Mouse (Mus musculus) forebrain, embryonic 14.5 days (tissue): ENCODE data around the gene Gm19935. TPM values are rescaled to one million over a fixed set of nuclear protein-coding genes. Genes with fewer than 3 reads are reported as not detected.

Experiments
- ATAC-seq: fragments of 200-750 bp; cut with Nextera tagmentation; 2 replicates; pipeline ENCODE4 v1.8.0; 2017; ENCODE audit warnings: mild to moderate bottlenecking, moderate library complexity
- DNase-seq: peaks from one replicate; pipeline ENCODE4 v3.0.0-alpha.2; 2015; ENCODE audit warnings: low spot score
- H3K27ac ChIP-seq: fragments of 300-500 bp; sonication (generic); 2 replicates; pipeline ENCODE4 v1.5.1; 2014; ENCODE audit warnings: low read depth, mild to moderate bottlenecking, control low read depth, low read length, moderate library complexity
- H3K27me3 ChIP-seq: fragments of 300-500 bp; sonication (generic); replicated peaks from 2 replicates; pipeline ENCODE4 v1.6.1; 2014; ENCODE audit warnings: low read length, control low read depth, mixed read lengths; ENCODE audit not compliant: control insufficient read depth, insufficient read depth
- H3K36me3 ChIP-seq: fragments of 300-500 bp; sonication (generic); 2 replicates; pipeline ENCODE4 v1.6.1; 2014; ENCODE audit warnings: low read length, control low read depth; ENCODE audit not compliant: control insufficient read depth, insufficient read depth
- H3K4me1 ChIP-seq: fragments of 300-500 bp; sonication (generic); 2 replicates; pipeline ENCODE4 v1.6.1; 2014; ENCODE audit warnings: antibody characterized with exemption, low read length, control low read depth; ENCODE audit not compliant: control insufficient read depth, insufficient read depth
- H3K4me2 ChIP-seq: fragments of 300-500 bp; sonication (generic); 2 replicates; pipeline ENCODE4 v1.6.1; 2014; ENCODE audit warnings: mild to moderate bottlenecking, control low read depth, low read length
- H3K4me3 ChIP-seq: fragments of 300-500 bp; sonication (generic); 2 replicates; pipeline ENCODE4 v1.5.1; 2014; ENCODE audit warnings: low read depth, low read length, control low read depth
- H3K9ac ChIP-seq: fragments of 300-500 bp; sonication (generic); 2 replicates; pipeline ENCODE4 v1.6.1; 2014; ENCODE audit warnings: mild to moderate bottlenecking, low read length, control low read depth, moderate library complexity
- H3K9me3 ChIP-seq: fragments of 300-500 bp; sonication (generic); replicated peaks from 2 replicates; pipeline ENCODE4 v1.6.1; 2016; ENCODE audit warnings: low read length, control low read depth, mixed read lengths; ENCODE audit not compliant: control insufficient read depth
- WGBS: fragments of 180-500 bp; shearing (Covaris S2); extraction: QIAGEN DNeasy Blood & Tissue Kit; methylation state at CpG from one replicate; pipeline ENCODE4 v1.1.7; 2014; 5-methylcytosine and 5-hydroxymethylcytosine counted together
- polyA plus RNA-seq: library from polyadenylated mRNA; unstranded; fragments of >200 nt; fragmentation: Nextera tagmentation; extraction: Ambion mirVana; gene quantifications from 2 replicates; pipeline ENCODE4 v1.2.1, GENCODE M21; 2014

Gene Gm19935
- polyA plus RNA-seq, 1 experiment from 2014 or later: 0.48 TPM

DNA sequence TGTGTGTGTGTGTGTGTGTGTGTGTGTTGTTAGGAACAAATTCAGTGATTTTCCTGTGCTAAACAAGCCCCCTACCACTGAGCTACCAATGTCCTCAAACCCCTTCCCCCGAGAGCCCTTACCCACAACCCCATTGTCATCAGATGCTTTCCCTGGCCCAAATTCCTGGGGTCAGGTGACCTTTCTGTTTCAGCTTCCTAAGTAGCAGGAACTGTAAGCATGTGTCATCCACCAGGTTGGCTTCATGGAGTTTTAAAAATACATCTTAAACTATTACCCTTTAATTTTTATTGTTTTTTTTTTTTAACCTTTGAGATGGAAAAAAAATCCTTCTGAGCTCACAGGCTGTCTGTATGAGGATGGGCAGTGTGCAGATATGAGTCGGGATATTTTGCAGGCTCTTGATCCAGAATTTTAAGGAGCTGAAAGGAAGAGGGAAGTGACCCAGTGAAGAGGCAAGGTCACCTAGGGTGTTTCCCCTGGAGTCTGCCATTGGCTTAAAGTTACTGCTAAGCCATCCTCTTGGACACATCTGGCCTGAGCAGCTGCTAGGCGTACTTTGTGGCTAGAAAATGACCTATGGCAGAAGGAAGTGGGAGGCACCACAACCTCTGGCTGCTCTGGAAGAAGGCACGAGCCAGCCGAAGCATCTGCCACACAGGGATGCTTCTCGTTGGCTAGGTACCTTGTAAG lies 16.6 kb upstream of the Gm19935 start:
- H3K36me3 ChIP-seq: no peaks in the 10 kb centered on the region
- WGBS: 80% methylated on average over 6 of the region's 6 CpGs
- no peak overlapping the region for H3K4me2 ChIP-seq
- H3K27me3 ChIP-seq: no peaks in the 10 kb centered on the region
- H3K4me3 ChIP-seq: no peak overlapping the region
- peaks cover 7% of the 10 kb centered on the region for H3K4me1 ChIP-seq
- no peak overlapping the region for H3K27ac ChIP-seq
- H3K9me3 ChIP-seq: no peaks in the 10 kb centered on the region
- no peak overlapping the region for H3K9ac ChIP-seq
- DNase-seq: no peak
- no peak for ATAC-seq

DNA sequence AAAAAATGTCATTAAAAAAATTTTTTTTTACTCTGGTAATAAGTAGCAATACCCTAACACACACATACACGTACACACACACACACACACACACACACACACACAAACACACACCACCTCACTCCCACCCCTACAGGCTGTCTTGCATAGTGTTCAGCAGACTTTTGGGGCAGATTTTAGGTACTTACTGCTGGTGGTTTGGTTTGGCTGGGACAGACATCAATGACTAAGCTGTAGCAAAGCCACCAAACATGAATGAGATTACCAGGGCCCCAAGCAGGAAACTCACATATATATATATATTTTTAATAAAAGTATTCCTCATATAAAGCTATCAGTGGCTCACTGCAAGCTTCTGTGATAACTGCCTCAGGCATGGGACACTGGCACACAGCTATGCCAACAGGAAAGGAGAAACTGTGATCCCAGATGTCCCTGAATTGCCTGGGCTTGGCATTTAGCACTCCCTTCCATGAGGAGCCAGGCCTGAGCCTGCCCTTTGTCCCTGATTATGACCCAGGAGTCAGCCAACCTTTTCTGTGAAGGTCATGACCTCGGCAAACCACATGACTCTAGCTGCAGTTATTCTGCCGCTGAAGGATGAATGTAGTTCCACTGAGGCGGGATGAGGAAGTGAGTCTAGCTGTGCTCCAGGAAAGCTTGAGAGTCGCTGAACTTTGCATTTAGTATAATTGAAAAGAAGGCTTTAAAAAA lies 15.5 kb upstream of the Gm19935 start:
- Histone ChIP-seq H3K36me3 (no peaks in the 10 kb centered on the region), H3K27me3 (no peaks in the 10 kb centered on the region), H3K4me3 (no peak overlapping the region), H3K27ac (no peak overlapping the region), H3K9ac (no peak overlapping the region), H3K4me2 (no peak overlapping the region), H3K9me3 (no peaks in the 10 kb centered on the region), H3K4me1 (peaks cover 11% of the 10 kb centered on the region)
- DNase-seq (no peak), ATAC-seq (no peak)
- WGBS: 55% methylated on average over 5 of the region's 5 CpGs

DNA sequence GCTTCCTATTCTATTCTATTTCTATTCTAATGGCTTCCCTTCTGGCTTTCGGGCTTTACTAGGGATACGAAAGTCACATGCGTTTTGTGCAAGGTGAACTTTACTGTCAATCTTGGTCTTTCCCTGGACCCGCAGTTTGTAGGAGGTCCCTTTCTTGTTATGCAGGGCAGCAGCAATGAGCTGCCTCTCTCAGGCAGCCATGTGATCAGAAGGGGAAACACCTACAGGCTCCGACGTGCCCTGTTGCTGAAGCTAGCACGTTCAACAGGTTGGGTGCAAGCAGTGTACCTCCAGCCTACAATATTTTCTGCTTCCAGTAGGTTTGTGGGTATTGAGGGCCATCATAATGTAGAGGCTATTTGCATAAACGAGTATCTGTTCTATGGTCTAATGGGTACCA lies 13.8 kb upstream of the Gm19935 start:
- no peaks in the 10 kb centered on the region for H3K9me3 ChIP-seq
- no peak for ATAC-seq
- no peaks in the 10 kb centered on the region for H3K27me3 ChIP-seq
- H3K36me3 ChIP-seq: no peaks in the 10 kb centered on the region
- no peak overlapping the region for H3K4me3 ChIP-seq
- DNase-seq: no peak
- H3K4me2 ChIP-seq: no peak overlapping the region
- H3K4me1 ChIP-seq: peaks cover 11% of the 10 kb centered on the region
- H3K9ac ChIP-seq: no peak overlapping the region
- WGBS: 62% methylated on average over 8 of the region's 8 CpGs
- H3K27ac ChIP-seq: no peak overlapping the region

DNA sequence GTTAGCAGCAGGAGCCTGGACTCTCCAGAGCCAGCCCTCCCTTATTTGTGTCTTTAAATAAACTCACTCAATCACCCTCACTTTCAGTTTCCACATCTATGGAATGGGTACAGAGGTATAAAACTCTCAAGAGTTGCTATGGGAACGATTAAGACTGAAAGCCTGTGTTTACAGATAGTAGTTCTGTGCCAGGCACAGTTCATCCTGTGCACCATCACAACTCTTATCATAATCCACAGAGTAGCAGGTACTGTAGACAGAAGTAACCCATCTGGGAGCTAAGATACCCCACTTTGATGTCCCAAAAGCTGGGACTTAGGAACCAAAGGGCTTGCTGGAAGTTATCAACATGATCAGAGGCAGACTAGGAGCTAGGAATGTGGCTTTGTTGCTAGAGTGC lies 12.6 kb upstream of the Gm19935 start:
- Histone ChIP-seq H3K9me3 (no peaks in the 10 kb centered on the region), H3K4me3 (no peak overlapping the region), H3K36me3 (no peaks in the 10 kb centered on the region), H3K27ac (no peak overlapping the region), H3K4me1 (peaks cover 11% of the 10 kb centered on the region), H3K4me2 (peak overlapping the region; percentile 77; the same call in 1 of the 2 replicates), H3K27me3 (no peaks in the 10 kb centered on the region), H3K9ac (no peak overlapping the region)
- WGBS: 95% methylated on average over 1 of the region's 1 CpGs
- ATAC-seq (no peak), DNase-seq (peak; percentile 10)

DNA sequence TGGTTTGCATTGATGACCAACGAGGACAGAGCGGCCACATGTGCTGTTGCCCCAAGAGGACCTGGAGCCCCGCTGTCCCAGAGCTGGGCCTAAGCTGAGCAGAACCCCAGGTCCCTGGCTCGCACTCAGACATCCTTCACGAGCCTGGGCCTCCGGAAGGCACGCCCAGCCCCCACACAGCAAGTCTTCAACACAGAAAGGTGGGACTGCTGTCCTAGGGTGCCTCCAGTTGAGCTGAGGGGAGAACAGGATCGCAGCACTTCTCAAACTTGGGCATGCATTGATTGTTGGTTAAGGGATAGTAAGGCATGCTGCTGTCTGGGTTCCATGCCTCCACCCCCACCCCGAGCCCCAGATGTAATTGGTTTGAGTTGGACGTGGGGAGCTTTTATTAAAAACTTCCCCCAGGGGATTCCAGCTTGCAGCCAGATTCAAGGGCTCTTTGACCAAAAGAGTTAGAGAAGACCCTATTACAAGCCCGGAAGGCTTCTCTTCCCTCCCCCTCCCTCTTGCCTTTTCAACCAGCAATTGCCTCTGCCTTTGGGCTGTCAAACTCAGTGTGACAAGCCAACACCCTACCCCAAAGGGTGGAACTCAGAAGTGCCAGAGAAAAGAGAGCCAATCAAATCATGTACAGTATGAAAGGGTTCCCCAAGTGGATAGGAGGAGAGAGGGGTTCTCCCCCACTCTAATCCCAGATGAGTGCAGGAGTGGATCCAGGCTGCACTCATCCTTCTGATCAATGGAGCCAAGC lies 12.0 kb upstream of the Gm19935 start:
- H3K9ac ChIP-seq: peak overlapping the region; percentile 63
- no peaks in the 10 kb centered on the region for H3K27me3 ChIP-seq
- peak overlapping the region; percentile 42 for H3K4me3 ChIP-seq
- 0% methylated on average over 11 of the region's 11 CpGs for WGBS
- H3K36me3 ChIP-seq: no peaks in the 10 kb centered on the region
- ATAC-seq (peak; percentile 68), DNase-seq (peak; percentile 70)
- H3K4me2 ChIP-seq: peak overlapping the region; percentile 77
- H3K4me1 ChIP-seq: peaks cover 11% of the 10 kb centered on the region
- H3K9me3 ChIP-seq: no peaks in the 10 kb centered on the region
- peak overlapping the region; percentile 65; the same call in 1 of the 2 replicates for H3K27ac ChIP-seq

DNA sequence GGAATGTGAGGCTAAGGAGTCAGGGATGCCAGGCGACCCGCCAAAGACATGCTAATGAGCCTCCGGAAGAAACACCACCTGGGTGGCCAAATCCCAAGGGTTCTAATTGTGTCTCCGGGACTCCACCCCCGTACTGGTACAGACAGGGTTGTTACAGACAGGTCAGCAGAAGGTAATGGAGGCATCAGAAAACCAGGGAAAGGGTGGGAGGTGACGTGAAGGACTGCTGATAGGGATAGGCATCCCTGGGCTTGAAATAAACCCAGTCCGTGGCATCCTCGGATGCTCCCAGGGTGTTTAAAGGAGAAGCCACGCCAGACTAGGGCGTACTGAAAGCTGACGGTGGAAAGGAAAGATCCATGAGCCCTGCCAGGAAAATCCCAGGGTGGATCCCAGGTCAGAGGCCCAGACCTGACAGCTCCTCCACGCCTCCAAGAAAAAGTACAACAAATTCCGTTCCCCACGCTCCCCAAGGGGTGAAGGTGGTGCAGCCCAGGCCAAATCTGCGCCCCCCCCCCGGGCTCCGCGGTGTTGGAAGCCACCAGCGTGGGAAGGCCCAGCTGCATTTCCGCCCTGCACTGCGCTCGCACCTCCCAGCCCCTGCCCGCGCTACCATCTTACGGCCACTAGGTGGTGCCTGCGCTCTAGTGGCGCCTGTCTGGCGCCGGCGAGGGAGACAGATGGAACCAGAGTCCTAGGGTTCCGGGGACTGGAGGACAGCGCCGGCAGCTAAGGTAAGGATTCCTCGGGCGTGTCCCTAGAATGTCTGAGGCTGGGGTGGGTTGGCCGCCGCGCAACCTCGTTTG lies 11.2 kb upstream of the Gm19935 start, which contains the start of gene Chd9:
TSS of gene Chd9 (plus strand) at position 172 of the 806 bp plus-strand sequence.
- Histone ChIP-seq H3K4me2 (peak within 1 kb of the TSS; percentile 77), H3K27me3 (no peaks in the 10 kb centered on the region), H3K4me1 (peaks cover 11% of the 10 kb centered on the region), H3K27ac (peak within 1 kb of the TSS; percentile 65; the same call in 1 of the 2 replicates), H3K9ac (peak within 1 kb of the TSS; percentile 63), H3K9me3 (no peaks in the 10 kb centered on the region), H3K4me3 (peak within 1 kb of the TSS; percentile 42), H3K36me3 (no peaks in the 10 kb centered on the region)
- under 1% methylated on average over 39 of the region's 39 CpGs for WGBS
- DNase-seq (peak; percentile 94), ATAC-seq (peak; percentile 96)

DNA sequence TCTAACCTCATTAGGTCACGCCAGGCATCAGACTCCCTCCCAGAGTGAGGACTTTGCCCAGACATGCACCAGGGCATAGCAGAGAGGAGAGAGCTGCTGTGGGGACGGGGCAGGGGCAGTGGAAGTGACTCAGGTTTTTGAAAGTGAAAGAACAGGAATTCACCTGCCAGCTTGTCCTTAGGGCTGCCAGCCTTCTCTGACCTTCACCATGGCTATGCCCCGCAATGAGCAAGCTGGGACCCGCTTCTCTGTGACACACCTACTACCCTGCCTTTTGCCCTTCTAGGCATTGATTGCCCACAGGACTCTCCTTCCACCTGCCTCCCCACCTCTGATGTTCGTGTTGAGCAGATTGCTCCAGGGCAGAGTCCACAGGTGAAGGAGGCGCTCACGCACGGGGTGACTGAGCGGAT lies 8.3 kb upstream of the Gm19935 start:
- DNase-seq (no peak), ATAC-seq (no peak)
- no peaks in the 10 kb centered on the region for H3K9me3 ChIP-seq
- H3K4me1 ChIP-seq: peaks cover 11% of the 10 kb centered on the region
- H3K4me2 ChIP-seq: no peak overlapping the region
- H3K9ac ChIP-seq: no peak overlapping the region
- H3K27me3 ChIP-seq: no peaks in the 10 kb centered on the region
- H3K36me3 ChIP-seq: no peaks in the 10 kb centered on the region
- WGBS: 83% methylated on average over 9 of the region's 9 CpGs
- no peak overlapping the region for H3K4me3 ChIP-seq
- no peak overlapping the region for H3K27ac ChIP-seq

DNA sequence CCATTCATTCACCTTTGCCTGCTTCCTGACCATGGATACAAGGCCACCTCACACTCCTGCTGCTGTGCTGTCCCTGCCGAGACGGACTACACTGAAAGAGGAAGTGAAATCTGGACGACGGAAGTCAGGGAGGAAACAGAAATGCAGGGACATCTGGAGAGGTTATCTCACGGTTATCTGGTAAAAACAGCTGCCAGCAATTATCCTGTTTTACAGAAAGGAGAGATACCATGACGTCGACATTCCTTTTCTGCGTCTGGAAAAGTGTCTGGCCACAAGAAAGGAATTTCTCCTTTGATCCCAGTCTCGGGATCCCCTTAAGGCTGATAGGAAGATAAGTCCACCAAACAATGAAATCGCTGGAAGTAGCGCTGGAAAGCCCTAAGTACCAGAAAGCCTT lies 5.2 kb upstream of the Gm19935 start:
- Histone ChIP-seq H3K27me3 (no peaks in the 10 kb centered on the region), H3K4me1 (no peaks in the 10 kb centered on the region), H3K9me3 (no peaks in the 10 kb centered on the region), H3K9ac (no peak overlapping the region), H3K4me3 (no peak overlapping the region), H3K4me2 (no peak overlapping the region), H3K27ac (no peak overlapping the region), H3K36me3 (no peaks in the 10 kb centered on the region)
- 69% methylated on average over 11 of the region's 11 CpGs for WGBS
- ATAC-seq: no peak
- DNase-seq: no peak
